Mouse (Mus musculus): ENCODE measurements around the gene Lyzl6.
A peak's percentile ranks its signal among the peaks of the same experiment; 100 is the strongest.

Gene Lyzl6

GRCm38 (mm10) chr11:103643211-103643610 is 4.5 kb upstream of the Lyzl6 start:
- no peak for DNase-seq

- peak; percentile 81 to 82 for DNase-seq
These were observed 787 bp upstream of the Lyzl6 start for GRCm38 (mm10) chr11:103639407-103639946.

- DNase-seq, result no peak
These were observed 2.4 kb downstream of the Lyzl6 start for GRCm38 (mm10) chr11:103636261-103636660.

- DNase-seq, result no peak
These were observed 3.2 kb downstream of the Lyzl6 start for GRCm38 (mm10) chr11:103635481-103635880.

- DNase-seq, result no peak
These were observed 3.9 kb downstream of the Lyzl6 start for GRCm38 (mm10) chr11:103634806-103635205.

- no peak for DNase-seq
These were observed 11.2 kb downstream of the Lyzl6 start for GRCm38 (mm10) chr11:103627453-103627852.

- no peak for DNase-seq
These were observed 17.6 kb downstream of the Lyzl6 start, which contains the start of gene Gm884 for GRCm38 (mm10) chr11:103621040-103621439. TSS of gene Gm884 (minus strand) at chr11:103621140.

- no peak for DNase-seq
These were observed 27.9 kb downstream of the Lyzl6 start for GRCm38 (mm10) chr11:103610772-103611171.

- no peak for DNase-seq
These were observed 32.1 kb downstream of the Lyzl6 start for GRCm38 (mm10) chr11:103606611-103607010.

Data from cerebellum, postnatal 10 days (tissue).